Mouse (Mus musculus) E14TG2a.4 (cell line): ENCODE measurements around the gene Abcb4.

ENCODE experiments used
- CTCF ChIP-seq: conservative IDR thresholded peaks from 2 replicates; pipeline ENCODE4 v1.5.1; 2014; ENCODE audit warnings: low read length
- POU5F1 ChIP-seq: IDR thresholded peaks from 2 replicates; pipeline ENCODE4 v1.6.1; 2014; ENCODE audit warnings: low read length, borderline replicate concordance

DNA sequence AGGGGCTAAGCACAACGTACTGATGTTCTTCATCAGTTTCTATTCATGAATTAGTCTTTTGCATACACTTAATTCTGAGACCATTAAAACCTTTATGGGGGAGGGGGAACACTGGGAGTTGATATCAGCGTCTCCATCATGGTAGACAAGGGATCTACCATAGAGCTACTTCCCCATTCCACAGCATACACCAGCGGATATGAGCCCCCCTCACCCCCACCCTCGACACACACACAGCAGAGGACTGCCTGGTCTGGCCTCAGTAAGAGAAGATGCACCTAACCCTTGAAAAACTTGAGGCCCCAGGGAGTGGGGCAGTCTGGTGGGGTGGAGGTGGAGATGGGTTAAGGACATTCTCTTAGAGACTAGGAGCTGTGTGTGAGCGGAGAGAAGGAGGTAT lies 15.7 kb upstream of the Abcb4 start:
- no peak for TF ChIP-seq CTCF
- no peak for TF ChIP-seq POU5F1
